Mouse (Mus musculus) spleen, adult 12 weeks (tissue): ENCODE results near the gene Rnf181.

Experiments
- DNase-seq: peaks from one replicate; pipeline ENCODE4 v3.0.0; 2022; ENCODE audit warnings: low spot score

Gene Rnf181

GRCm38 (mm10) chr6:72359891-72360598, 6.7 kb downstream of the Rnf181 start:
- no peak for DNase-seq

GRCm38 (mm10) chr6:72359343-72359742, 7.4 kb downstream of the Rnf181 start:
- no peak for DNase-seq

- DNase-seq = no peak
Observed at GRCm38 (mm10) chr6:72358086-72358764, 8.5 kb downstream of the Rnf181 start.

GRCm38 (mm10) chr6:72357164-72358079, 9.3 kb downstream of the Rnf181 start:
- no peak for DNase-seq

- DNase-seq = no peak
Observed at GRCm38 (mm10) chr6:72356001-72356532, 10.7 kb downstream of the Rnf181 start.

- DNase-seq = peak; percentile 17
Observed at GRCm38 (mm10) chr6:72355066-72355911, 11.5 kb downstream of the Rnf181 start, which contains the start of gene Tmem150a. Tmem150a (plus strand) TSS chr6:72355447.

- no peak for DNase-seq
Observed at GRCm38 (mm10) chr6:72354025-72354424, 12.7 kb downstream of the Rnf181 start.

- no peak for DNase-seq
Observed at GRCm38 (mm10) chr6:72352636-72353405, 13.9 kb downstream of the Rnf181 start.

GRCm38 (mm10) chr6:72350214-72350613, 16.5 kb downstream of the Rnf181 start:
- no peak for DNase-seq

- no peak for DNase-seq
Observed at GRCm38 (mm10) chr6:72348411-72348810, 18.3 kb downstream of the Rnf181 start.

- peak; percentile 67 for DNase-seq
Observed at GRCm38 (mm10) chr6:72347166-72347941, 19.4 kb downstream of the Rnf181 start, which contains the start of gene 0610030E20Rik. 0610030E20Rik (plus strand) TSS chr6:72347317.

GRCm38 (mm10) chr6:72346261-72346660, 20.5 kb downstream of the Rnf181 start:
- DNase-seq = no peak

- DNase-seq = no peak
Observed at GRCm38 (mm10) chr6:72345633-72346032, 21.1 kb downstream of the Rnf181 start.

GRCm38 (mm10) chr6:72345074-72345567, 21.6 kb downstream of the Rnf181 start, which contains the start of gene Usp39:
Usp39 (minus strand) TSS chr6:72345184.
- peak; percentile 86 for DNase-seq

GRCm38 (mm10) chr6:72344396-72345073, 22.2 kb downstream of the Rnf181 start:
- DNase-seq = no peak

- DNase-seq = no peak
Observed at GRCm38 (mm10) chr6:72340481-72340880, 26.3 kb downstream of the Rnf181 start.

- no peak for DNase-seq
Observed at GRCm38 (mm10) chr6:72333111-72333510, 33.6 kb downstream of the Rnf181 start.

GRCm38 (mm10) chr6:72330133-72330532, 36.6 kb downstream of the Rnf181 start:
- no peak for DNase-seq

- no peak for DNase-seq
Observed at GRCm38 (mm10) chr6:72329019-72329418, 37.7 kb downstream of the Rnf181 start.
